Mouse (Mus musculus): ENCODE data around the gene Arid2. TPM values are rescaled to one million over a fixed set of nuclear protein-coding genes. Genes with fewer than 3 reads are reported as not detected.
"Not testable (repeated sequence)": the region's sequence is repeated elsewhere in the genome, so short reads cannot be mapped to it uniquely, and the experiment has no call there.

Gene Arid2
- polyA plus RNA-seq (2012): 0.56 and 0.61 TPM in 2 replicates

- H3K27me3 ChIP-seq (ENCODE audit: control insufficient read depth): no peaks in the 10 kb centered on the region
- peak within 1 kb of the TSS; percentile 88 for H3K4me3 ChIP-seq (replicated peaks)
- TF ChIP-seq GATA1 (IDR thresholded peaks at IDR 0.05; ENCODE audit: low read length) (no peak), TAL1 (IDR thresholded peaks at IDR 0.05; ENCODE audit: low read length) (no peak)
- H3K9me3 ChIP-seq (ENCODE audit: control insufficient read depth, low read length): no peaks in the 10 kb centered on the region
- H3K4me1 ChIP-seq (ENCODE audit: control insufficient read depth): peaks cover 48% of the 10 kb centered on the region
- H3K36me3 ChIP-seq (ENCODE audit: control insufficient read depth): peaks cover 22% of the 10 kb centered on the region
Observed at GRCm38 (mm10) chr15:96287369-96287975, at the start of gene Arid2. TSS of gene Arid2 (plus strand) at chr15:96287518.

- Histone ChIP-seq H3K27me3 (ENCODE audit: control insufficient read depth) (no peaks in the 10 kb centered on the region; the same call in 1 of the 2 replicates), H3K9me3 (ENCODE audit: control insufficient read depth, low read length) (peaks cover 15% of the 10 kb centered on the region), H3K4me3 (replicated peaks) (no peak overlapping the region), H3K36me3 (ENCODE audit: control insufficient read depth) (no peaks in the 10 kb centered on the region), H3K4me1 (ENCODE audit: control insufficient read depth) (peaks cover 20% of the 10 kb centered on the region)
- TF ChIP-seq GATA1 (IDR thresholded peaks at IDR 0.05; ENCODE audit: low read length): no peak
- no peak for TF ChIP-seq TAL1 (IDR thresholded peaks at IDR 0.05; ENCODE audit: low read length)
Observed at GRCm38 (mm10) chr15:96238071-96238470, 49.2 kb upstream of the Arid2 start.

- H3K4me1 ChIP-seq (ENCODE audit: control insufficient read depth): peaks cover 2% of the 10 kb centered on the region
- H3K4me3 ChIP-seq (replicated peaks): no peak overlapping the region
- no peaks in the 10 kb centered on the region for H3K9me3 ChIP-seq (ENCODE audit: control insufficient read depth, low read length)
- H3K27me3 ChIP-seq (ENCODE audit: control insufficient read depth): no peaks in the 10 kb centered on the region
- TF ChIP-seq GATA1 (IDR thresholded peaks at IDR 0.05; ENCODE audit: low read length) (no peak), TAL1 (IDR thresholded peaks at IDR 0.05; ENCODE audit: low read length) (no peak)
- H3K36me3 ChIP-seq (ENCODE audit: control insufficient read depth): no peaks in the 10 kb centered on the region
Observed at GRCm38 (mm10) chr15:96244171-96244570, 43.1 kb upstream of the Arid2 start.

GRCm38 (mm10) chr15:96244715-96245114 lies 42.6 kb upstream of the Arid2 start:
- H3K4me3 ChIP-seq (replicated peaks); H3K4me1 ChIP-seq (ENCODE audit: control insufficient read depth); H3K9me3 ChIP-seq (ENCODE audit: control insufficient read depth, low read length); H3K36me3 ChIP-seq (ENCODE audit: control insufficient read depth); H3K27me3 ChIP-seq (ENCODE audit: control insufficient read depth): not testable (repeated sequence)

- H3K4me3 ChIP-seq (replicated peaks): no peak overlapping the region
Observed at GRCm38 (mm10) chr15:96253827-96254226, 33.5 kb upstream of the Arid2 start.

GRCm38 (mm10) chr15:96254356-96254755 lies 33.0 kb upstream of the Arid2 start:
- no peak overlapping the region for H3K4me3 ChIP-seq (replicated peaks)
- TF ChIP-seq GATA1 (IDR thresholded peaks at IDR 0.05; ENCODE audit: low read length) (no peak), TAL1 (IDR thresholded peaks at IDR 0.05; ENCODE audit: low read length) (no peak)

More at GRCm38 (mm10) chr15:96253827-96254226, 33.5 kb upstream of the Arid2 start:
- Histone ChIP-seq H3K9me3 (ENCODE audit: control insufficient read depth, low read length) (no peaks in the 10 kb centered on the region), H3K27me3 (ENCODE audit: control insufficient read depth) (peaks cover 30% of the 10 kb centered on the region), H3K4me1 (ENCODE audit: control insufficient read depth) (no peaks in the 10 kb centered on the region), H3K36me3 (ENCODE audit: control insufficient read depth) (no peaks in the 10 kb centered on the region)
- TF ChIP-seq TAL1 (IDR thresholded peaks at IDR 0.05; ENCODE audit: low read length) (no peak), GATA1 (IDR thresholded peaks at IDR 0.05; ENCODE audit: low read length) (no peak)

GRCm38 (mm10) chr15:96257781-96258180 lies 29.5 kb upstream of the Arid2 start:
- no peaks in the 10 kb centered on the region for H3K4me1 ChIP-seq (ENCODE audit: control insufficient read depth)
- TF ChIP-seq GATA1 (IDR thresholded peaks at IDR 0.05; ENCODE audit: low read length) (no peak), TAL1 (IDR thresholded peaks at IDR 0.05; ENCODE audit: low read length) (no peak)
- H3K4me3 ChIP-seq (replicated peaks): no peak overlapping the region
- H3K36me3 ChIP-seq (ENCODE audit: control insufficient read depth): no peaks in the 10 kb centered on the region
- peaks cover 29% of the 10 kb centered on the region for H3K27me3 ChIP-seq (ENCODE audit: control insufficient read depth)
- peaks cover 8% of the 10 kb centered on the region for H3K9me3 ChIP-seq (ENCODE audit: control insufficient read depth, low read length)

More at GRCm38 (mm10) chr15:96254356-96254755, 33.0 kb upstream of the Arid2 start:
- H3K4me1 ChIP-seq (ENCODE audit: control insufficient read depth): no peaks in the 10 kb centered on the region
- no peaks in the 10 kb centered on the region for H3K36me3 ChIP-seq (ENCODE audit: control insufficient read depth)
- H3K27me3 ChIP-seq (ENCODE audit: control insufficient read depth): peaks cover 30% of the 10 kb centered on the region
- H3K9me3 ChIP-seq (ENCODE audit: control insufficient read depth, low read length): no peaks in the 10 kb centered on the region

GRCm38 (mm10) chr15:96264614-96265013 lies 22.7 kb upstream of the Arid2 start:
- peaks cover 19% of the 10 kb centered on the region for H3K36me3 ChIP-seq (ENCODE audit: control insufficient read depth)
- H3K9me3 ChIP-seq (ENCODE audit: control insufficient read depth, low read length): peaks cover 26% of the 10 kb centered on the region
- no peak for TF ChIP-seq GATA1 (IDR thresholded peaks at IDR 0.05; ENCODE audit: low read length)
- TF ChIP-seq TAL1 (IDR thresholded peaks at IDR 0.05; ENCODE audit: low read length): no peak

GRCm38 (mm10) chr15:96267933-96268332 lies 19.4 kb upstream of the Arid2 start:
- peaks cover 28% of the 10 kb centered on the region for H3K36me3 ChIP-seq (ENCODE audit: control insufficient read depth)
- no peak overlapping the region for H3K4me3 ChIP-seq (replicated peaks)
- peaks cover 16% of the 10 kb centered on the region for H3K9me3 ChIP-seq (ENCODE audit: control insufficient read depth, low read length)
- no peak for TF ChIP-seq TAL1 (IDR thresholded peaks at IDR 0.05; ENCODE audit: low read length)
- TF ChIP-seq GATA1 (IDR thresholded peaks at IDR 0.05; ENCODE audit: low read length): no peak
- no peaks in the 10 kb centered on the region for H3K4me1 ChIP-seq (ENCODE audit: control insufficient read depth)
- H3K27me3 ChIP-seq (ENCODE audit: control insufficient read depth): no peaks in the 10 kb centered on the region

More at GRCm38 (mm10) chr15:96264614-96265013, 22.7 kb upstream of the Arid2 start:
- Histone ChIP-seq H3K27me3 (ENCODE audit: control insufficient read depth) (no peaks in the 10 kb centered on the region), H3K4me3 (replicated peaks) (no peak overlapping the region), H3K4me1 (ENCODE audit: control insufficient read depth) (no peaks in the 10 kb centered on the region)

GRCm38 (mm10) chr15:96268610-96269009 lies 18.7 kb upstream of the Arid2 start:
- Histone ChIP-seq H3K9me3 (ENCODE audit: control insufficient read depth, low read length) (peaks cover 15% of the 10 kb centered on the region), H3K4me1 (ENCODE audit: control insufficient read depth) (no peaks in the 10 kb centered on the region), H3K36me3 (ENCODE audit: control insufficient read depth) (peaks cover 31% of the 10 kb centered on the region), H3K4me3 (replicated peaks) (no peak overlapping the region), H3K27me3 (ENCODE audit: control insufficient read depth) (no peaks in the 10 kb centered on the region)
- TF ChIP-seq TAL1 (IDR thresholded peaks at IDR 0.05; ENCODE audit: low read length) (no peak), GATA1 (IDR thresholded peaks at IDR 0.05; ENCODE audit: low read length) (no peak)
